Mouse (Mus musculus) G1E-ER4 (cell line): Measurements from ENCODE around the gene Shmt2. TPM values are rescaled to one million over a fixed set of nuclear protein-coding genes. Genes with fewer than 3 reads are reported as not detected.

Source experiments
- GATA1 ChIP-seq: IDR thresholded peaks from one replicate; pipeline ENCODE4 v1.8.0; 2012; ENCODE audit warnings: low read length, inconsistent platforms
- polyA plus RNA-seq: library from polyadenylated mRNA; stranded (reverse); fragments of >175 nt; gene quantifications from 2 replicates; pipeline ENCODE4 v1.2.3, GENCODE M21; 2012

Shmt2 gene
- polyA plus RNA-seq, 1 experiment, result 613 TPM

- TF ChIP-seq GATA1, result no peak
Measured at GRCm38 (mm10) chr10:127509051-127509836, 13.0 kb downstream of the Shmt2 start.

GRCm38 (mm10) chr10:127508239-127508638, 14.0 kb downstream of the Shmt2 start:
- TF ChIP-seq GATA1, result no peak

DNA sequence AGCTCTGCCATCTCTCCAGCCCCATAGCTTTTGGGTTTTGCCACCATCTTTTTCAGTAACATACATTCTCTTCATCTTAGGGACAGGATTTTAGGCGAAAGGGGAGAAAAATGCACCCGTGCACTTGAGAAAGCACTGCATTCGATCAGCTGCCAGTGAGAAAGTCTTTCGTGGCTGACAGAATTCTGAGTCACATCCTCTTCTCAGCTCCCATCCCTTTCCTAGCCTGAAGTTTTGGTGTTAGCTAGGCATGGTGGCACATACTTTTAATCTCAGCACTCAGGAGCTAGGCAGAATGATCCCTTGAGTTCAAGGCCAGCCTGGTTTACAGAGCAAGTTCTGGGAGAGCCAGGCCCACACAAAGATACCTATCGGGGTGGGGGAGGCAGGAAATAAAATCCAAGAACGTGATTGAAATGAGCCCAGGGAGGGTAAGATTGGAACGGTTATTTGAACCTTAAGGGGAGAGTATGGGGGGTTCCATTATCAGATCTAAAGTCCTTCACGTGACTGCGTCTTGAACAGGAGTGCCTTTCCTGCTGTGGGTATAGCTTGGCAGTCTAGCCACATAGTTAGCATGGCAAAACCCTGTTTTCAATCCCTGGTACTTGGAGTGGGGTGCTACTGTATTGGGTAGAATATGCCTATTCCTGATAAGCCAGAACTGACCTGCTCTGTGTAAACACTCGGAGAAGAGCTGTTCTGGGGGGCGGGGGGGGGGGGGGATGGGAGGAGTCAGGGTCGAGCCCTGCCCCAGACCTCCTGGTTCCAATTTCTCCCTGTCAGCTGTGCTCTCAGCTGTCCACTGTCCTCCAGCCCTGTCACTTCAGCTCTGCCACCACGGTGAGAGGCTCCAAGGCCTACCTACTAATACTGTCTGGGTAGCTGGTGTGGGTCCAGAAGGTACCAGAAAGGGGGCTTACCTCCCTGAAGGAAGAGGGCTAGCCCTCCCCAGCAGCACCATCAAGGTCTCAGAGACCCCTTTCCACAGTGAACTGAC, 21.1 kb downstream of the Shmt2 start, which contains the start of gene Stac3:
Stac3 (plus strand) TSS at position 793 of the 1,000 bp plus-strand sequence.
- no peak for TF ChIP-seq GATA1

DNA sequence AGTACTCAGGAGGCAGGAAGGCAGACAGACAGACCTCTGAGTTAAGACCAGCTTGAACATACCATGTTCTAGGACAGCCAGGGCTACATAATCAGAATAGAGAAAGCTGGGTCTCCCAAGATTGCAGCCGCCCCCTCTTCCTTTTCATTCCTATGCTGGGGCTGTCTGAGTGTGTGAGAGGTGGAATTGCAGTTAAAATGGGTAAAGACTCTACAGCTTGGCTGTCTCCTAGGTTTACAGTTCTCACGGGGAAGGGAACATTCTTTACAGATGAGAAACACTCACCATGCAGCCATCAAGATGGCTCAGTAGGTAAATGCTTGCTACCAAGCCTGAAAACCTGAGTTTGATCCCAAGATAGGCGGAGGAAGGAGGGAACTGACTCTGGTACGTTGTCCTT, 22.2 kb downstream of the Shmt2 start:
- TF ChIP-seq GATA1, result no peak

DNA sequence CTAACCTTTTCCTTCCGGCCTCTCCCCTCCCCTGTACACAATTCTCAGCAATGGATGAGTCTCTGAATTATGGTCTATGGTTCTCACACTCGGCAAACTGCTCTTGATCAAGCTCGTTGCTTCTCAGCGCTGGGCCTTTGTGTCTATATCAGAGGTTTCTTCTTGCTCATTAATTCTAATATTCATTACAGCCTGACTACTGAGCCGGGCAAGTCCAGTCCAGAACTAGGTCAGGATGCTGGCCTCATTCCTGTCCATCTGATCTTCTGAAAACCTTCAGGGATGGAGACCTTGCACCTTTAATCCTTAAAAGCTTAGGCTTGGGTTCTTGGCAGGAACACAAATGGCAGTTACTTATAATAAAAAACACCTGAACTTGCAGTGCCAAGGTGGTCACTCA, 22.7 kb downstream of the Shmt2 start:
- TF ChIP-seq GATA1, result no peak

- TF ChIP-seq GATA1, result no peak
Measured at GRCm38 (mm10) chr10:127496156-127496555, 26.1 kb downstream of the Shmt2 start.

- no peak for TF ChIP-seq GATA1
Measured at GRCm38 (mm10) chr10:127492118-127492517, 30.1 kb downstream of the Shmt2 start.

DNA sequence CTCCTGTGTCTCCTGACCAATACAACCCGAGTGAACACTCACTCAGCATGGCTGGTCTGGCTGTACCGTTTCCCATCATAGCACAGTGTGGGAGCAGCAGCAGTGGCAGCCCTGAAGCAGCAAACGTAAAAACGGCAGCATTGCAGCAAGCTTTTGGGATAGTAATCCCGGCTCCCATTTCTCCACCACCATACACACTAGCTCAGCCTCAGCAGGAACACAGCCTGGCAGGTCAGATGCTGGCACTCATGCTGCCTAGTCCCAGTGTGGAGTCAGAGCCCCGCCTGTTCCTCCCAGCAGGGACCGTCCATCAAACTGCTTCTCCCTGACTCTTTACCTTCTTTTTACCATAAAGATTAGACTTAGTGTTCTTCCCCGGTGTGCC, 31.1 kb downstream of the Shmt2 start:
- TF ChIP-seq GATA1, result no peak

GRCm38 (mm10) chr10:127490160-127491127, 31.8 kb downstream of the Shmt2 start:
- no peak for TF ChIP-seq GATA1

DNA sequence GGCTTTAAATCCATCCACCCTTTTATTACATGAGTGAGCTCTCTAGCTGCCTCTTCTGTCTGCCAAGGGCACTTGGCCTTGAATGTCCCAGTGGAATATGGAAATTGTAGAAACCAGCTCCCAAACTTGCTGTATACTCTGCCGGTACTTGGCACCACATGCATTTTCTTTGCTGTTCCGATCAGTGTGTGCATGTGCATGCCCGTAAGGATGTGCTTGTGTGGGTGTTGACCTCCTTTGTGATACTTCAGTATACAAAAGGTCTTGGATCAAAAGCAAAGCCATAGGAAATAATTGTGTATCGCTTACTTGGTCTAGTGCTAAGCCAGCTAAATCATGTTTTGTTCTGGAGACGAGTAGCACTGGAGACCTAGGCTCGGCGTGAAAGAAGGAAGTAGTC, 33.4 kb downstream of the Shmt2 start:
- no peak for TF ChIP-seq GATA1

- TF ChIP-seq GATA1, result no peak
Measured at GRCm38 (mm10) chr10:127485235-127485634, 37.0 kb downstream of the Shmt2 start.

- no peak for TF ChIP-seq GATA1
Measured at GRCm38 (mm10) chr10:127480833-127481813, 41.1 kb downstream of the Shmt2 start.

- no peak for TF ChIP-seq GATA1
Measured at GRCm38 (mm10) chr10:127479131-127479530, 43.1 kb downstream of the Shmt2 start.

GRCm38 (mm10) chr10:127477301-127477700, 44.9 kb downstream of the Shmt2 start:
- TF ChIP-seq GATA1, result no peak
